Mouse (Mus musculus) G1E (cell line): ENCODE measurements at regions not wholly inside any gene's neighbourhood (a gene's known extent, or its start where the extent isn't known, plus 50 kb on each side); places are given as distances from the start of the nearest gene placed in this dataset.

ENCODE experiments used
- CTCF ChIP-seq: IDR thresholded peaks from 2 replicates; pipeline ENCODE4 v1.5.1; 2012; ENCODE audit warnings: low read depth, low read length, inconsistent platforms, mixed read lengths
- GATA1 ChIP-seq: IDR thresholded peaks from 2 replicates; pipeline ENCODE4 v1.6.1; 2012; ENCODE audit warnings: borderline replicate concordance, low read length, inconsistent platforms, mixed read lengths
- TAL1 ChIP-seq: conservative IDR thresholded peaks from 2 replicates; pipeline ENCODE4 v1.6.1; 2012; ENCODE audit warnings: low read depth, low read length, inconsistent platforms, mixed read lengths

DNA sequence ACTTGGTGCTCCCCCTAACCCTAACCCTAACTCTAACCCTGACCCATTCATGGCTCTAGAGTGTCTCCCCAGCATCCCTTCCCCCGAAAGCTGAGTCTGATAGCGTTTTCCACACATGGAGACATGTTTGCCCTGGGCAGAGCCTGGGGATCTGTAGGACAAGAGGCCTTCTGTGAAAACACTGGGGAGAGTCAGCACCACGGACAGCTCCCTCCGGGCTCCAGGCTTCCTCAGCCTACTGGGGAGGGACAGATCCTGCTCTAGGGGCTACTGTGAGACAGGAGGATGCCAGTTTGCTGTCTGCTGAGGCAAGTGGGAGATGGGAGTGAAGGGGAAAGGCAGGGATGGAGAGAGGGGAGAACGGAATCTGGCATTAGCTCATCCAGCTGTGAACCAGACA lies 111.5 kb upstream of the Igsf21 start:
- TF ChIP-seq CTCF (no peak), GATA1 (no peak), TAL1 (no peak)
